Mouse (Mus musculus): Measurements from ENCODE around the gene 1700125H20Rik. TPM values are rescaled to one million over a fixed set of nuclear protein-coding genes. Genes with fewer than 3 reads are reported as not detected.
A peak's percentile ranks its signal among the peaks of the same experiment; 100 is the strongest.

1700125H20Rik gene
- polyA plus RNA-seq, 1 experiment, result not detected

DNA sequence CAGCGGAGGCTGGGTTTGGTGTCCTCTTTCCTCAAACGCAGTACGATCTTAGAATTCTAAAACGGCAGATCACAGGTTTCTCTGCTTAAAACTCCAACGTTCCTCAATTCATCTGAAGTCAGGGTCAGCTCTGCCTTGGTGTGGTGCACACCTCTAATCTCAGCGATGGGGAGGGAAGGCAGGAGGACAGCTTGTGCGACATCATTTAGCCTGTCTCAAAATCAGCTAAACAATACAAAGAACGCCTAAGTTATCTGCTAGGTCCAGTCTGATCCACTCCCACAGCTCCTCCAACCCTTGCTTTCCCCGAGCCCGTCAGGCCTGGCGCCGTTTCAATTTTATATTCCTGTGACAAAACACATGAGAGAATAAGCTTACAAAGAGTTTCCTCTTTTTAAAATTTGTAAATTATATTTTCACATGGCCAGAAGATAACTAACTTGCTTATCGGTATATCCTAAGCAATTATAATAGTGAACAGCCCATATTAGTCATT, 13.1 kb downstream of the 1700125H20Rik start:
- Histone ChIP-seq H3K4me1 (peaks cover 16% of the 10 kb centered on the region), H3K36me3 (replicated peaks; ENCODE audit: low read length) (peaks cover 6% of the 10 kb centered on the region), H3K9me3 (peaks cover 4% of the 10 kb centered on the region; the same call in 1 of the 2 replicates), H3K27me3 (replicated peaks) (no peaks in the 10 kb centered on the region), H3K4me3 (replicated peaks) (peak overlapping the region; percentile 92)
- TF ChIP-seq GATA1 (IDR thresholded peaks at IDR 0.05; ENCODE audit: borderline replicate concordance, low read length) (no peak), FLI1 (IDR thresholded peaks at IDR 0.05; ENCODE audit: low read length) (no peak)

DNA sequence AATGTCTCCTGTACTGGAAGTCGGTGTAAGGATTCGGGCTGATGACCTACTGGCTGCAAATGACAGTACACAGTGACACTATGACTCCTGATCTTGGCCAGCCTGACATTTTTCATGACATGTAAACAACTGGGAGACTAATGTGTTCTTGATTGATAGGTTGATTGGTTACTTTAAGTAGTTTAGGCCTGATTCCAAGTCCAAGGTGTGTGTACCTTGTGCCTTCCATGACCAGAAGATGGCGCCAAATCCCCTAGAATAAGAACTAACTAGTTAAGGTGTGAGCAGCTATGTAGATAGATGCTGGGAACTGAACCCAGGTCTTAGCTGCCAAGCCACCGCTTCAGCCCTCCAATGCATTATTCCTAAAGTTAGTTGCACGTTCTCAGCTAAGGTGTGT, 13.9 kb downstream of the 1700125H20Rik start:
- TF ChIP-seq GATA1 (IDR thresholded peaks at IDR 0.05; ENCODE audit: borderline replicate concordance, low read length), result no peak
- TF ChIP-seq FLI1 (IDR thresholded peaks at IDR 0.05; ENCODE audit: low read length), result no peak
- H3K36me3 ChIP-seq (replicated peaks; ENCODE audit: low read length), result peaks cover 11% of the 10 kb centered on the region
- no peaks in the 10 kb centered on the region for H3K27me3 ChIP-seq (replicated peaks)
- H3K9me3 ChIP-seq, result peaks cover 4% of the 10 kb centered on the region; the same call in 1 of the 2 replicates
- H3K4me1 ChIP-seq, result peaks cover 12% of the 10 kb centered on the region
- no peak overlapping the region for H3K4me3 ChIP-seq (replicated peaks)

DNA sequence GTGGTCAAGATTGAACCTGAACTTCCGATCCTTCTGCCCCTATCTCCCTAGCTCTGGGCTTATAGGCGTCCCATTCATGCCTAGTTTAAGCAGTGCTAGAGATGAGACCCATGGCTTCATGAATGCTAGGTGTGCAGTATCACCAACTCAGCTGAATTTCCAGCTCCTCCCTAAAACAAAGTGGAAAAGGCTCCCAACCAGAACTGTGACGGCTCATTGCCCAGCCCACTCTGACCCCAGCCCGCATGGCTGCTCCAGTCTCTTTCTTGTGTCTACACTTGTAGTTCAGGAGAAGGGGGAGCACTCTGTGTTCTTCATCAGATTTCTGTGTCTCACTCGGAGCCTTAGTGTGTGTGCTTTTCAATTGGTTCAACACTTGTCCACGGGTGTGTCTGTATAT, 14.6 kb downstream of the 1700125H20Rik start:
- Histone ChIP-seq H3K4me1 (peaks cover 12% of the 10 kb centered on the region), H3K36me3 (replicated peaks; ENCODE audit: low read length) (peaks cover 19% of the 10 kb centered on the region), H3K27me3 (replicated peaks) (no peaks in the 10 kb centered on the region), H3K4me3 (replicated peaks) (no peak overlapping the region), H3K9me3 (peaks cover 4% of the 10 kb centered on the region; the same call in 1 of the 2 replicates)
- TF ChIP-seq GATA1 (IDR thresholded peaks at IDR 0.05; ENCODE audit: borderline replicate concordance, low read length) (no peak), FLI1 (IDR thresholded peaks at IDR 0.05; ENCODE audit: low read length) (no peak)

DNA sequence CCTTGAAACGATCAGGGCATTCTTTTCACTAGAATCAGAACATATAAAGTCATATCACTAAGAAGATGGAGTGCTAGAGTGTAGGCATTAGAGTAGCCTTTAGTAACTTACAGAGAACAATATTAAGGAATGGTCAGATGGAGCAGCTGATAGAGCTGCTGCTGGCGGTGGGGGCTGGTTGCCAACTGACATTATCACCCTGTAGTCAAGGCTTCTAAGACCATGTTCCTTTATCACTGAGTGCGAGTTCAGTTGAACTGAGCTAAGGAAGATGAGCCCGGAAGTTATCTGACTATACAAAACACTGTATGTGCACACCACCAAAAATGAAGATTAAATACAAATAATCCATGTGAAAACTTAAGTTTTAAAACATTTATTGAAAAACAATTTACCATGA, 18.9 kb downstream of the 1700125H20Rik start:
- H3K4me3 ChIP-seq (replicated peaks), result no peak overlapping the region
- no peaks in the 10 kb centered on the region for H3K4me1 ChIP-seq
- H3K9me3 ChIP-seq, result peaks cover 4% of the 10 kb centered on the region; the same call in 1 of the 2 replicates
- H3K36me3 ChIP-seq (replicated peaks; ENCODE audit: low read length), result peaks cover 60% of the 10 kb centered on the region
- TF ChIP-seq GATA1 (IDR thresholded peaks at IDR 0.05; ENCODE audit: borderline replicate concordance, low read length) (no peak), FLI1 (IDR thresholded peaks at IDR 0.05; ENCODE audit: low read length) (no peak)
- H3K27me3 ChIP-seq (replicated peaks), result no peaks in the 10 kb centered on the region

DNA sequence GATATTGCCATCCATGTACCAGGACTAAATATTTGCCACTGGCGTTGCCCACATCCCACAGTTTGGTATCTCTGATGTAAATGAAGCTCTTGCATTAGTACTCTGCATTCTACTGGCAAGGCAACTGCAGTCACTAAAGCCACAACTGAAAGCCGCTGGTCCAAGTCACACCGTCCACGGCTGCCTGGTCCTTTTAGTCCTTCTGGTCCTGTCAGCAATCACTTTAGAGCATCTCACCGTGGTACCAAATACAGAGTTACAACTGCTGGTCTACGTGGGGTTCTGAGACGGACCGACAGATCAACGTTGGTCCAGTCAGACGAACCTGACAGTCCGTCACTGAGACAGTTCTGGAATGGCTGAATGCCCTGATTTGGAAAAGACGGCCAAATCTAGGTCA, 20.5 kb downstream of the 1700125H20Rik start:
- Histone ChIP-seq H3K36me3 (replicated peaks; ENCODE audit: low read length) (peaks cover 73% of the 10 kb centered on the region), H3K9me3 (no peaks in the 10 kb centered on the region), H3K4me3 (replicated peaks) (no peak overlapping the region), H3K4me1 (no peaks in the 10 kb centered on the region), H3K27me3 (replicated peaks) (no peaks in the 10 kb centered on the region)
- no peak for TF ChIP-seq FLI1 (IDR thresholded peaks at IDR 0.05; ENCODE audit: low read length)
- TF ChIP-seq GATA1 (IDR thresholded peaks at IDR 0.05; ENCODE audit: borderline replicate concordance, low read length), result no peak

DNA sequence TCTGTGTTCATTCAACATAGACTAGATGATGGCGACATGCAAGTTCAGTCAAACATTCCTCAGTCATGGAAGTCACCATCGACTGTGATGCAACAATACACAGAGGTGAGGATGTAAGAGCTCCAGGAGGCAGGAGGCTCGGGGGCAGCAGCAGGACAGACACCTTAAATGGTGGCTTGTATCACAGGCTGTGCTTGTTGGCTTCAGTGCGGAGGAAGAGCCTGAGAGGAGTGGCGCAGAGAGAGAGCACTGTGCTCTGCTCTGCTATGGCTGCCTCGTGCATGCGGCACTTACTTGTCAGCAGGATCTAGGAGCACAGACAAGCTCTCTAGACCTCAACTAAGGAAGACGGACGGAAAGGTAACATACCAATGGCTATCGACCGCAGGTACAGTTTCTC, 24.0 kb downstream of the 1700125H20Rik start:
- no peaks in the 10 kb centered on the region for H3K27me3 ChIP-seq (replicated peaks)
- no peaks in the 10 kb centered on the region for H3K9me3 ChIP-seq
- peaks cover 98% of the 10 kb centered on the region for H3K36me3 ChIP-seq (replicated peaks; ENCODE audit: low read length)
- TF ChIP-seq GATA1 (IDR thresholded peaks at IDR 0.05; ENCODE audit: borderline replicate concordance, low read length) (no peak), FLI1 (IDR thresholded peaks at IDR 0.05; ENCODE audit: low read length) (no peak)
- H3K4me1 ChIP-seq, result peaks cover 9% of the 10 kb centered on the region
- H3K4me3 ChIP-seq (replicated peaks), result no peak overlapping the region

DNA sequence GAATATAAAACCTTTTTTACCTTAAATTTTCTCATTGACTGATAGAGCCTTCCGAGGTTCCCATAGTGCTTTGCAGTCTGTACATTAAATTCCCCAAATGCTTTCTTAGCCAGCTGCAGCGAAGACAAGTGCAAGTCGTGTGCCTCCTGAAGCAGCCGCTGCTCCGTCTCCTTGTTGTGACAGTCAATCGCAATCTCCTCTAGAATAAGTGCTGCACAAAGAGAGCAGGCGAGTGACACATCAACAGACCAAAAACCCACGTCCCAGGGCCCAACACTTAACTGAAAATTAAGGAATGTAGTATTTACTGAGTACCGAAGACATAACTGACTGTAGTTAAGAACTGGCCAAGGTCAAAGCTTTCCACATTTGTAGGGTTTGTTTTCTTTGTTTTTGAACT, 25.8 kb downstream of the 1700125H20Rik start:
- TF ChIP-seq GATA1 (IDR thresholded peaks at IDR 0.05; ENCODE audit: borderline replicate concordance, low read length), result no peak
- TF ChIP-seq FLI1 (IDR thresholded peaks at IDR 0.05; ENCODE audit: low read length), result no peak
- Histone ChIP-seq H3K9me3 (no peaks in the 10 kb centered on the region), H3K4me3 (replicated peaks) (no peak overlapping the region), H3K4me1 (peaks cover 9% of the 10 kb centered on the region), H3K27me3 (replicated peaks) (no peaks in the 10 kb centered on the region), H3K36me3 (replicated peaks; ENCODE audit: low read length) (peaks cover 98% of the 10 kb centered on the region)

DNA sequence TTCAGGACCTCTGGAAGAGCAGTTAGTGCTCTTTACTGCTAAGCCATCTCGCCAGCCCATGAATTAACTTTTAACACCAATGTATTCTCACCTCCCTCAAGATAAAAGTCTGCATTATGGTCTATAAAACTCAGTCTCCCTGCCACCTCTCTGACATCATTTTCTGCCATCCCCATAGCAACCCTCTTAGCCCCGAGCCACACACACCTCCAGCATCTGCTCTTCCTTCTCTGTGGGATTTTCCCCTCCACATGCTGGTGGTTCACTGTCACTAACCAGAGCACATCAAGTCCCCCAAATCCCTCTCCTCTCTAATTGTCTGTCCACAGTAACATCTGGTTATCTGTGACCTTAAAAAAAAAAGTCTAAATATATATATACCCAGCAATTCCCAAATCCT, 28.7 kb downstream of the 1700125H20Rik start:
- H3K9me3 ChIP-seq, result no peaks in the 10 kb centered on the region
- no peak overlapping the region for H3K4me3 ChIP-seq (replicated peaks)
- peaks cover 96% of the 10 kb centered on the region for H3K36me3 ChIP-seq (replicated peaks; ENCODE audit: low read length)
- TF ChIP-seq FLI1 (IDR thresholded peaks at IDR 0.05; ENCODE audit: low read length) (no peak), GATA1 (IDR thresholded peaks at IDR 0.05; ENCODE audit: borderline replicate concordance, low read length) (no peak)
- H3K4me1 ChIP-seq, result peaks cover 9% of the 10 kb centered on the region
- H3K27me3 ChIP-seq (replicated peaks), result no peaks in the 10 kb centered on the region

DNA sequence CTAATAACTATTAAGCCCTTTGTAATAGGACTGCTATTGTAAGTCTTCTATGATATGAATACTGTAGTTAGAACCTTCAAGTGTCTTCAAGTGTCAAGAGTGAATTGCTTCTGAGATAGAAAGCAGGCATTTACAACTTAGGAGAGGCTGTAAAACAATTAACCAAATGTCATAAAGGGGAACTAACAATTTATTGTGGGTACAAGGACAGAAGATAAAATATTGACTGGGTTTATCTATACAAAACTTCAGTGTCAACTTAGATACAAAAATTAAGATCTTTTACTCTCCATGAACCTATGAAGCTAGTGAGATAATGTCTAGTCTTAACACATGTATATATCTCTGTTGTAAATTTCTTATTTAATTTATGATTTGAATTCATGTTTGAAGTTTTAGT, 36.0 kb downstream of the 1700125H20Rik start:
- Histone ChIP-seq H3K4me1 (no peaks in the 10 kb centered on the region), H3K27me3 (replicated peaks) (no peaks in the 10 kb centered on the region), H3K9me3 (no peaks in the 10 kb centered on the region), H3K4me3 (replicated peaks) (no peak overlapping the region), H3K36me3 (replicated peaks; ENCODE audit: low read length) (peaks cover 89% of the 10 kb centered on the region)
- TF ChIP-seq FLI1 (IDR thresholded peaks at IDR 0.05; ENCODE audit: low read length), result no peak

DNA sequence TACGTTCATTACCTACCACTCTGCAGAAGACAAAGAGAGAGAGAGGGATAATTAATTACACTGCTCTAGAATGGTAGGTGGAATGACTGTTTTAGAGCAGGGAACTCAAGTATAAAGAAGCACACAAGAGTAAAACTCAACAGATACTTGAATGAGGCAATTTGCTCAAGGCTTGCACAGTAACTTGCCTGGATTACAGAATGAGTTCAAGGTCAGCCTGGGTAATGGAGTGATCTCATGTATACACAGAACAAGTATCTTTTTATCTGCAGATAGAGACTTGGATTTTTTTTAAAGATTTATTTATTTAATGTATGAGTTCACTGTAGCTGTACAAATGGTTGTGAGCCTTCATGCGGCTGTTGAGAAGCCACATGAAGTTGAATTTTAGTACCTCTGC, 40.9 kb downstream of the 1700125H20Rik start:
- H3K4me1 ChIP-seq, result no peaks in the 10 kb centered on the region
- TF ChIP-seq GATA1 (IDR thresholded peaks at IDR 0.05; ENCODE audit: borderline replicate concordance, low read length) (no peak), FLI1 (IDR thresholded peaks at IDR 0.05; ENCODE audit: low read length) (no peak)
- no peaks in the 10 kb centered on the region for H3K9me3 ChIP-seq
- H3K27me3 ChIP-seq (replicated peaks), result no peaks in the 10 kb centered on the region
- peaks cover 98% of the 10 kb centered on the region for H3K36me3 ChIP-seq (replicated peaks; ENCODE audit: low read length)
- no peak overlapping the region for H3K4me3 ChIP-seq (replicated peaks)

DNA sequence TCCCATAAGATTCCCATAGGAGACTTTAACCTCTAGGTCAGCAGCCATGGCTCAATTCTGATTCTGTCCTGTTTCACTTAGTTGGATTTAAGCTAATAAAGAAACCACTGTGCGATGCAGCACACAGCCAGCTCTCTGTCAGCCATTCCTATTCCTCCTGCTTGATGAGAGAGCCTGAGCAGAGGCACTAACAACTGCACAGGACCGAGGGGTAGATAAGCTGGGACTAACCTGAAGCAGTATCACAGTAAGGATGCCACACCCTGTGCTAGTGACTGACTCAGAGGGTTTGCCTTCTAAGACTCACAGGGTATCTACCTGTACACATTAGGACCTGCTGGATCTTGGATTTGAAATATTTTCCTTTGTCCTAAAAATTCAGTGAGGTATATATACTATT, 43.0 kb downstream of the 1700125H20Rik start:
- no peaks in the 10 kb centered on the region for H3K9me3 ChIP-seq
- no peaks in the 10 kb centered on the region for H3K27me3 ChIP-seq (replicated peaks)
- no peaks in the 10 kb centered on the region for H3K4me1 ChIP-seq
- no peak for TF ChIP-seq FLI1 (IDR thresholded peaks at IDR 0.05; ENCODE audit: low read length)
- no peak for TF ChIP-seq GATA1 (IDR thresholded peaks at IDR 0.05; ENCODE audit: borderline replicate concordance, low read length)
- peaks cover 87% of the 10 kb centered on the region for H3K36me3 ChIP-seq (replicated peaks; ENCODE audit: low read length)
- H3K4me3 ChIP-seq (replicated peaks), result no peak overlapping the region

Data from megakaryocyte, embryonic 14.5 days (primary cell).